Mouse (Mus musculus): Measurements from ENCODE around the gene Ccdc159.

Ccdc159 gene

GRCm38 (mm10) chr9:21935466-21936131 lies 8.3 kb downstream of the Ccdc159 start:
- DNase-seq = no peak

GRCm38 (mm10) chr9:21936692-21937570 lies 9.7 kb downstream of the Ccdc159 start, which contains the start of gene Plppr2:
TSS of gene Plppr2 (plus strand) at chr9:21937033.
- peak; percentile 99 for DNase-seq

GRCm38 (mm10) chr9:21937711-21938175 lies 10.5 kb downstream of the Ccdc159 start:
- DNase-seq = no peak

GRCm38 (mm10) chr9:21938234-21938855 lies 11.1 kb downstream of the Ccdc159 start:
- DNase-seq = no peak

- DNase-seq = no peak
Observed at GRCm38 (mm10) chr9:21943046-21943445, 15.8 kb downstream of the Ccdc159 start.

GRCm38 (mm10) chr9:21943638-21944037 lies 16.4 kb downstream of the Ccdc159 start:
- no peak for DNase-seq

GRCm38 (mm10) chr9:21944267-21944666 lies 17.0 kb downstream of the Ccdc159 start:
- DNase-seq = peak; percentile 41 to 59

- DNase-seq = no peak
Observed at GRCm38 (mm10) chr9:21947540-21948130, 20.4 kb downstream of the Ccdc159 start.

- no peak for DNase-seq
Observed at GRCm38 (mm10) chr9:21948146-21948545, 20.9 kb downstream of the Ccdc159 start.

- no peak for DNase-seq
Observed at GRCm38 (mm10) chr9:21948790-21949189, 21.5 kb downstream of the Ccdc159 start.

GRCm38 (mm10) chr9:21950322-21950721 lies 23.1 kb downstream of the Ccdc159 start:
- DNase-seq = peak; percentile 86 to 89

- no peak for DNase-seq
Observed at GRCm38 (mm10) chr9:21951977-21952376, 24.7 kb downstream of the Ccdc159 start.

- DNase-seq = no peak
Observed at GRCm38 (mm10) chr9:21953600-21953999, 26.3 kb downstream of the Ccdc159 start.

GRCm38 (mm10) chr9:21954635-21955034 lies 27.4 kb downstream of the Ccdc159 start:
- no peak for DNase-seq

GRCm38 (mm10) chr9:21955225-21955569 lies 27.9 kb downstream of the Ccdc159 start:
- DNase-seq = no peak

GRCm38 (mm10) chr9:21955570-21956281 lies 28.5 kb downstream of the Ccdc159 start, which contains the start of gene Swsap1:
TSS of gene Swsap1 (plus strand) at chr9:21955755.
- DNase-seq = peak; percentile 98 to 99

GRCm38 (mm10) chr9:21958372-21958771 lies 31.1 kb downstream of the Ccdc159 start:
- no peak for DNase-seq

- DNase-seq = no peak
Observed at GRCm38 (mm10) chr9:21959244-21959643, 32.0 kb downstream of the Ccdc159 start.

- DNase-seq = peak in 1 of 2 experiments; percentile 44
Observed at GRCm38 (mm10) chr9:21960135-21960534, 32.9 kb downstream of the Ccdc159 start.

GRCm38 (mm10) chr9:21960558-21961208 lies 33.4 kb downstream of the Ccdc159 start:
- DNase-seq = peak; percentile 72 to 81

GRCm38 (mm10) chr9:21961366-21961980 lies 34.2 kb downstream of the Ccdc159 start:
- no peak for DNase-seq
